Mouse (Mus musculus) small intestine, adult 2 months (tissue): ENCODE results near the gene Tubgcp2.

Source experiments
- CTCF ChIP-seq: fragments of 200-500 bp; IDR thresholded peaks from 2 replicates; pipeline ENCODE4 v1.5.1; 2012; ENCODE audit warnings: low read depth, mild to moderate bottlenecking, control low read depth, inconsistent platforms, low read length, moderate library complexity, mixed read lengths; ENCODE audit not compliant: insufficient replicate concordance, insufficient read length; ENCODE audit errors: extremely low read depth
- POLR2A ChIP-seq: fragments of 200-500 bp; IDR thresholded peaks from 2 replicates; pipeline ENCODE4 v1.6.1; 2012; ENCODE audit warnings: low read depth, mild to moderate bottlenecking, control low read depth, inconsistent platforms, low read length, moderate library complexity

DNA sequence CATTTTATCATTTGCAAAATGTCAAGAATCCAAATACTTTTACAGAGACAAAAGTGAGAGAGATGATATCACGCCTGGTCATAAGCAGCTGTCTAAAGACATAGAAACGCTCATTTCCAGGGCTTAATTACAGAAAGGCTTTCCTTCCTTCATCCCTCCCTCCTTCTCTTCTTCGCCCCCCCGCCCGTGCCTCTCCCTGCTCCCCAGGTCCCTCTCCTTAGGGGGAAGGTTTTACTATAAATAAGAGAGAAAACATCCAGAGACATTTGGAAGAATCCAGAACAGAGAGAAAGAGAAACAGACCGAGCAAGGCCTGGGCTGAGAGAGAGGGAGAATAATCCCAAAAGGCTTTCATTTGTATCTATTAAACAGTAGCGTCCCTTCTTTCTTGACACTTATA, 1.0 kb downstream of the Tubgcp2 start:
- TF ChIP-seq CTCF (no peak), POLR2A (no peak)
